Mouse (Mus musculus) ES-Bruce4 (cell line): ENCODE results near the gene Cycs.

ENCODE experiments used
- CTCF ChIP-seq: IDR thresholded peaks from one replicate; pipeline ENCODE4 v1.8.1; 2011; ENCODE audit warnings: low read depth, low read length
- EP300 ChIP-seq: IDR thresholded peaks from 2 replicates; pipeline ENCODE4 v1.6.1; 2011; ENCODE audit warnings: low read depth, low read length; ENCODE audit not compliant: insufficient read depth
- POLR2A ChIP-seq: IDR thresholded peaks from one replicate; pipeline ENCODE4 v1.8.1; 2011; ENCODE audit warnings: low read length; ENCODE audit not compliant: insufficient read depth

DNA sequence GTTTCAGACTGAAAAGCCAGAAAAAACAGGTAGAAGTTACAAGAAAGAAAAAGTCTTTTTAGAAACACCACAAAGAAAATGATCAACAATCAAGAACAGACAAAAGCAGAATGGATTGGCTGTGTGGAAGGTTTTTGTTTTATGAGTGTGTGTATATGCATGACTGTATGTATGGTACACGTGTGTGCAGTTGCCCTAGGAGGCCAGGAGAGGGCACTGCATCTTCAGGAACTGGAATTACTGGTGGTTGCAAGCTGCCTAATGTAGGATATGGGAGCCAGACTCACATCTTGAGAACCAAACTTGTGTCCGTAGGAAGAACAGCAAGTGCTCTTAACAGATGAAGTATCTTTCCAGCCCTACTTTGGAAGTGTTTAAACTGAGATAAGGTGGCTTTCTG, 28.0 kb upstream of the Cycs start:
- TF ChIP-seq CTCF (no peak), POLR2A (no peak), EP300 (no peak)
